Mouse (Mus musculus) gonadal fat pad, adult 2 months (tissue): Measurements from ENCODE around the gene Ap2a2. TPM values are rescaled to one million over a fixed set of nuclear protein-coding genes. Genes with fewer than 3 reads are reported as not detected.
"Not testable (repeated sequence)": the region's sequence is repeated elsewhere in the genome, so short reads cannot be mapped to it uniquely, and the experiment has no call there.

ENCODE experiments used
- DNase-seq: peaks from one replicate; pipeline ENCODE4 v3.0.0-alpha.2; 2012; ENCODE audit warnings: low read depth
- polyA plus RNA-seq: library from polyadenylated mRNA; depleted of rRNA; stranded (reverse); fragments of >200 nt; gene quantifications from 2 replicates; pipeline ENCODE4 v1.2.3, GENCODE M21; 2012

The Ap2a2 gene
- polyA plus RNA-seq, 1 experiment: 49.2 TPM

DNA sequence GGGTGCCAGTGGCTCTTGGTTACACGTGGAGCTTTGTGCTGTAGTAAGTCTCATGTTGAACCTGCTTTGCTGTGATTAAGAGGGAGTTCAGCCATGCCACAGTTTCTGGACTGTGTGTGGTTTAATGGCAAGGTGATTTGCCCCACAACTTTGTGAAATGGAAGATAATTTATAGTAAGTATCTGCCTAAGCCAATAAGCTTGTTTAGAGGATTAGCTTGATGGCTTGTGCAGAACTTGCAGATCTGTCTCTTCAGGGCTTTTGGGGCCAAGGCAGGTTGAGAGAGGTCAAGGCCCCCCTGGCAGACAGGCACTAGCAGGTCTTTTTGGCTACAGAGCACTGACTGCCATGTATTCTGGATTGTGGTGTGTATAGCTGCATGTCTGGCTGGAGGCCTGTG, 35.0 kb downstream of the Ap2a2 start:
- peak; percentile 13 for DNase-seq

GRCm38 (mm10) chr7:141597563-141597962, 35.6 kb downstream of the Ap2a2 start:
- no peak for DNase-seq

GRCm38 (mm10) chr7:141607717-141608116, 45.7 kb downstream of the Ap2a2 start:
- no peak for DNase-seq

DNA sequence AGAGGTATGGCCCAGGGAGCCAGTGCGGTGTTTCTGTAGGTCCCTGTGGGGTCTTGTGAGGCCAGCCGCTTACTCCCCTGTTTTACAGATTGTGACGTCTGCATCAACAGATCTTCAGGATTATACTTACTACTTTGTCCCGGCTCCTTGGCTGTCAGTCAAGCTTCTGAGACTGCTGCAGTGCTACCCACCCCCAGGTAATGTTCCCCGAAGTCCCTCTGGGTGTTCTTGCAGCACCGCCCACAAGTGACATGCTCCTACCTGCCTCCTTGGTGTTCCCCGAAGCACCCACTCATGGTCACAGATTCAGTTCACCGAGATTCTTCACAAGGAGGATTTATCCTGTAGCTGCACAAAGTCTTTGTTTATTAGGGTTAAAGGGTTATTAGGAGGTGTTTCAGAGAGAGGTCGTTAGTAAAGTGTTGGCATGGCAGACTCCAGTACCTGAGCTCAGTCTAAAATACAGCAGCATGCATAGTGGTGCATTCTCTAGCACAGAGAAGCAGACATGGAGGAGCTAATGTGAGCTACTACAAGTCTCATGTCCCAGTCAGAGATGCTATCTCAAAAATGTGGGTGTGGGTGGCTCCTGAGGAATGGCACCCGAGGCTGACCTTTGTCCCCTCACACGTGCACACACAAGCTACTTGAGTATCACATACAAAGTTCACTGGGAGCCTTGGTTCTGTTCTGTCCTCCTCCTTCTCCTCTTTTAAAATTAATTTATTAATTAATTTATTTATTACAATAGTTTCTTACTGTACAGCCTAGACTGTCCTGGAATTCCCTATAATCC, 47.9 kb downstream of the Ap2a2 start:
- peak; percentile 47 for DNase-seq

- no peak for DNase-seq
Observed at GRCm38 (mm10) chr7:141611711-141612370, 49.9 kb downstream of the Ap2a2 start.

DNA sequence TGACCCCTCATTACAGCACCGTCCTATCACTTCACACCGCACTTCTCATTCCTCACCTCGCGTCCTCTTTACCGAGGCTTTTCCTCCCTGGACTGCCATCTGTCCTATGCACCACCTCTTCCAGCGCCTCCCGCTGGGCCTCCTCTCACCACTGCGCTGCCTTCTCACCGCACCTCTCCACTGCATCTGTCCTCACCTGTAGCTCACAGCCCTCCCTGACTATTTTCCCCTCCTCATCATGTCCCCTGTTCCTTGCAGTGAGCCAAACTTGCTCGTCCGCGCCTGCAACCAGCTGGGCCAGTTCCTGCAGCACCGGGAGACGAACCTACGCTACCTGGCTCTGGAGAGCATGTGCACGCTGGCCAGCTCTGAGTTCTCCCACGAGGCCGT, 50.4 kb downstream of the Ap2a2 start:
- DNase-seq: no peak

DNA sequence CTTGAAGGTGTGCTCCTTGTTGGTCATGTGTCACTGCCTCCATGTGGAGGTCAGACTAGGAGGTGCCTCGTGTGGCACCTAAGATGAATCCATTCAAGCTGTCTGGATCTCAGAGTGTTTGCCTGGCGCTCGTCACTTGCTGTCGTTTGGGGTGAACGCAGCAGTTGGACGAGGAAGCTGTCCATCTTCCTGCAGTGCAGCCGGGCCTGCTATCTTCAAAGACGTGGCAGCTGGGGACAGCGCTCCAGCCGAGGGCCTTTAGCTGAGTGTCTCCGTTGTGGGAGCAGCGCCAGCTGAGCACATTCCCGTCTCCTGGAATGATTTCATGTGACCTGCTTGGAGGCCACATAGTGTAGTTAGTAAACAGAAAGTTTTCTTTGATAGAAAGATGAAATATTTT, 50.8 kb downstream of the Ap2a2 start:
- no peak for DNase-seq

GRCm38 (mm10) chr7:141614329-141614832, 52.4 kb downstream of the Ap2a2 start:
- DNase-seq: no peak

GRCm38 (mm10) chr7:141624214-141624613, 62.2 kb downstream of the Ap2a2 start:
- DNase-seq: no peak

GRCm38 (mm10) chr7:141625120-141625810, 63.3 kb downstream of the Ap2a2 start:
- no peak for DNase-seq

GRCm38 (mm10) chr7:141628018-141628417, 66.0 kb downstream of the Ap2a2 start:
- DNase-seq: no peak

- no peak for DNase-seq
Observed at GRCm38 (mm10) chr7:141629241-141629640, 67.3 kb downstream of the Ap2a2 start.

GRCm38 (mm10) chr7:141638077-141638476, 76.1 kb downstream of the Ap2a2 start:
- not testable (repeated sequence) for DNase-seq

DNA sequence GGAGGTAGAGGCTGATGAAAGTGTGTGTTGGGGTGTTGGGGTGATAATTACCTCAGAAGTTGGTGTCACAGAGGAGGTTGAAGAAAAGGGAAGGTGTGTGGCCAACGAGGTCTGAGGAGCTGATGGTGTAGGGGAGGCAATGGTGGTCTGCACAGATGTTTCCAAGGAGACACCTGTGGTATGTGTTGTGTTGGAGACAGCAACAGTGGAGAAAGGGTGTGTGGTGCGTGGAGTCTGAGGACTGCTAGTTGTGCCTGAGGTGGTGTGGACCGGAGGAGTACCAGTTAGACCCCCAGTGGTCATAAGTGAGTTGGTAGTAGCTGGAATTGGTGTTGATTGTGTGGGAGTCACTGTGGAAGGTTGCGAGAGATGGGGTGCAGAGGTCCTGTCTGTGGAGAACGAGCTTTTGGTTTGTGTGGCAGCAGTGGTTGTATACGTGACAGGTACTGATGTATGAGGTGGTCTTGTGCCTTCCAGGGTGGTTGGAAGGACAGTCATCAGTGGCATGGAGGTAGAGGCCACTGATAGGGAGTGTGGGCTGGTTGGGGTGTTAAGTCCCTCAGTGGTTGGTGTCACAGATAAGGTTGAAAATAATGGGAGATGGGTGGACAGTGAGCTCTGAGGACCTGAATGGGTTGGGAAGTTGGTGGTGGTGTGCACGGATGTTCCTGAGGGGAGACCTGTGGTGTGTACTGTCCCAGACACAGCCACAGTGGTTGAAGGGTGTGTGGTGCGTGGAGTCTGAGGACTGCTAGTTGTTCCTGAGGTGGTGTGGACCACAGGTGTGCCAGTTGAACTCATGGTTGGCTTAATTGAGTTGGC, 76.8 kb downstream of the Ap2a2 start:
- DNase-seq: not testable (repeated sequence)

- not testable (repeated sequence) for DNase-seq
Observed at GRCm38 (mm10) chr7:141639335-141639890, 77.4 kb downstream of the Ap2a2 start.

DNA sequence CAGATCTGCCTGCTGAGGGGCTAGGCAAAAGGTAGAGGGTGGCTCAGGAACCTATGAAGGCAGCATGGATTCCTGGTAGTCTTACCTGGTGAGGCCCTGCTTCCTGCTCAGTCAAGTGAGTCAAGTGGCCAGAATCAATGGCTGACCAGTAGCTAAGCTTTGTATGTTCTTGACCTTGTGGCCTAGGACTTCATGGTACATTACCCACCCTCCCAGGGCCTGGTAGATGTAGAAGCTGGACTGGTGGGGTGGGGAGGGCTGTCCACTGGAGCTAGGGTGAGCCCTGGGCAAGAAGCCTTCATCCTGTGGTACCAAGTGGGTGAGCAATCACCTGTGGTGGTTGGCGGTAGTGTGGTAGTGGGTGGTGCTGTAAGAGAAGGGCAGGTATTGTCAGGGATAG, 80.4 kb downstream of the Ap2a2 start:
- no peak for DNase-seq

DNA sequence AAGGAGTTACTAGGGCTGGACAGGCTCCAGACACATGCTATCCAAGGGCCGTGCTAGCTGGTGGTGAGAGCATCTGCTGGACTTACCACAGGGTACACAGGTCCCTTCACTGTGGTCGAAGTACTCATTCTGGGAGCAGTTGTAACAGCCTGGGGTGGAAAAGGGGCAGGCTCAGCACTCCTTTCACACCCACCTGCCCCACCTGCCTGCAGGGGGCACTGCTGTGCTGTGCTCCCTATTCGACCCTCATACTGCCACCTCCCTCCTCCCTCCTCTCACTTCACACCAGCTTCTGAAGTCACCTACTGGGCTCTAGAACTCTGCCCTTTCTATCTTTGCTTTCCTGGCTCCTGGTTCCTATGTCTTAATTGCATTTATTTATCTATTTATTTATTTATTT, 81.2 kb downstream of the Ap2a2 start:
- no peak for DNase-seq

DNA sequence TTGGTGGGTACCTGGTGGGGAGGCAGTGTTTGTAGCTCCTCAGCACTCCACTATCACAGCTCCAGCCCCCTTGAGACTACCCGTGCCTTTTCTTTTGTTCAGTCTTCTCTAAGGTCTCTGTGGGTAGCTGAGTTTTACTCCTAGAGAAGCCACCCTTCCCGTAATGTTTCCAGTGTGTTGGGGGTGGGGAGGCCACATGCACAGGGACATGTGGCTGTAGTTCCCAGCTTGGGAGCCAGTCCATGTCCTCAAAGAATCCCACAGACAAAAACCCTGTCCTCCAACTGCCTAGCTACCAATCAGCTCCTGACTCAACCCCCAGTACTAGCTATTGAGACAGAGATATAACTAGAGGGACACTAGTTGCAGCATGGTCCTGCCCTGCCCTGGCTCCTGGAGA, 85.1 kb downstream of the Ap2a2 start:
- DNase-seq: no peak

GRCm38 (mm10) chr7:141647815-141648214, 85.8 kb downstream of the Ap2a2 start:
- DNase-seq: no peak

GRCm38 (mm10) chr7:141652191-141652590, 90.2 kb downstream of the Ap2a2 start:
- DNase-seq: no peak

DNA sequence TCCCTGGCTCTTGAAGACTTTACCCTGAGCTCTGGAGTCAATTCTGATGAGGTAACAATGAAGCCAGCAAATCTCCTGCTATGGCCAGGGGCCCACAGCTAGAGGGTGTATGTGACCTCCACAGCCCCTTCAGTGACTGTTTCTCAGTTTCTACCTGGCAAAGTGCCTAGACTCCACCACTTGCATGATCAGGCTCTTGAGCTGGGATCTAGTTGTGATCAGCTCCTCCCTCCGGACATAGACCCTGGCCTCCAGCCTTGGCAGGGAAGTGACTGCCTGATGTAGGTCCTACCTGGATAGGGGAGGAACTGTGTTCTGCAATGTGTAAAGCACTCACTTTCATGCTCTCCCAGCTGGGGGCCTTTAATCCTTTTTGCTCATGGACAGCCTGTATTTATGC, 98.4 kb downstream of the Ap2a2 start:
- no peak for DNase-seq
